In the genomic region with DNA sequence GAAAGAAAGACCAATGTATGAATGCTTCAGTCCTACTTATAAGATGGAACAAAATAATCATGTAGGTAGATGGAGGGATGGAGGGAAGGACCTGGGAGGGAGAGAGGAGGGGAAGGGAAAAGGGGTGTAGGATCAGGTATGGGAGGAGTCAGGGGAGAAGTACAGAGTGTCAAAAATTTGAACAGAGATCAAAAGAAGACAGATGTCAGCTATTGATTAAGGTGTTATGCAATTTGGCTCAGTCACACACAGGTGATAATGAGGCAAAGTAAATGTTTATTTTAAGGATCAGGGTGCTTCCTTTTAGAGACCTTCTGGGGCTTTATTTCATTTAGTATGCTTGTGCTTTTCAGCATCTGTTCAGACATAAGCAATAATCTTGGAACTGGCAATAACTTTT, we compare ENCODE assay signal across 45 mouse cellular contexts. TPM values are rescaled to one million over a fixed set of nuclear protein-coding genes. Genes with fewer than 3 reads are reported as not detected.
"Had no signal": no experiment of that assay in that cellular context is flagged by ENCODE, and none has a peak within 500 bp of the region (broad histone marks: within the 10 kb centered on the region; RNA-seq: fewer than 3 reads in every experiment).

No protein-coding gene starts in this region.

- DNase-seq: layer of hippocampus, postnatal 36 days; left cerebral cortex, postnatal 4 days; liver, embryonic 13.5 days; lung, adult 18-20 months; lung, adult 2 months; lung, embryonic 14.5 days; lung, postnatal 10 days; lung, postnatal 14 days; lung, postnatal 36 days; lung, postnatal 4 days; midbrain, embryonic 14.5 days had no signal

- H3K9ac ChIP-seq: limb, embryonic 12.5 days; limb, embryonic 13.5 days; limb, embryonic 15.5 days; liver, embryonic 13.5 days; liver, embryonic 14.5 days; liver, embryonic 15.5 days; lung, embryonic 14.5 days; lung, embryonic 15.5 days; midbrain, embryonic 12.5 days; midbrain, embryonic 13.5 days; midbrain, embryonic 15.5 days; neural tube, embryonic 12.5 days had no signal

- H3K4me2 ChIP-seq: limb, embryonic 12.5 days; limb, embryonic 13.5 days; limb, embryonic 15.5 days; liver, embryonic 13.5 days; liver, embryonic 15.5 days; lung, embryonic 14.5 days; lung, embryonic 15.5 days; midbrain, embryonic 11.5 days; midbrain, embryonic 12.5 days; midbrain, embryonic 13.5 days; midbrain, embryonic 15.5 days; neural tube, embryonic 12.5 days had no signal

- H3K4me1 ChIP-seq: limb, embryonic 10.5 days; limb, embryonic 12.5 days; limb, embryonic 13.5 days; limb, embryonic 15.5 days; liver, embryonic 13.5 days; liver, embryonic 15.5 days; lung, embryonic 15.5 days; megakaryocyte, embryonic 14.5 days; midbrain, embryonic 10.5 days; midbrain, embryonic 12.5 days; midbrain, embryonic 13.5 days; midbrain, embryonic 15.5 days; neural tube, embryonic 12.5 days had no signal

- ATAC-seq: lung, postnatal 0 days; midbrain, embryonic 13.5 days; midbrain, embryonic 15.5 days; midbrain, embryonic 16.5 days had no signal

- H3K27ac ChIP-seq: left cerebral cortex, adult 2 months; limb, embryonic 10.5 days; limb, embryonic 12.5 days; limb, embryonic 13.5 days; limb, embryonic 15.5 days; liver, embryonic 13.5 days; liver, embryonic 14.5 days; liver, embryonic 15.5 days; lung, embryonic 15.5 days; macrophage; midbrain, embryonic 10.5 days; midbrain, embryonic 12.5 days; midbrain, embryonic 13.5 days; midbrain, embryonic 15.5 days; neural tube, embryonic 12.5 days had no signal

- H3K36me3 ChIP-seq: limb, embryonic 10.5 days; limb, embryonic 12.5 days; limb, embryonic 13.5 days; limb, embryonic 15.5 days; liver, embryonic 13.5 days; liver, embryonic 15.5 days; lung, embryonic 15.5 days; midbrain, embryonic 10.5 days; midbrain, embryonic 12.5 days; midbrain, embryonic 13.5 days; midbrain, embryonic 15.5 days; neural tube, embryonic 12.5 days had no signal

- H3K27me3 ChIP-seq: limb, embryonic 12.5 days; limb, embryonic 13.5 days; limb, embryonic 15.5 days; liver, embryonic 13.5 days; liver, embryonic 15.5 days; lung, embryonic 15.5 days; megakaryocyte, embryonic 14.5 days; midbrain, embryonic 12.5 days; midbrain, embryonic 13.5 days; midbrain, embryonic 15.5 days; neural tube, embryonic 12.5 days had no signal

- H3K9me3 ChIP-seq: liver, embryonic 13.5 days; liver, embryonic 15.5 days had no signal

- H3K4me3 ChIP-seq: left cerebral cortex, adult 2 months; limb, embryonic 10.5 days; limb, embryonic 12.5 days; limb, embryonic 13.5 days; limb, embryonic 15.5 days; liver, embryonic 13.5 days; liver, embryonic 15.5 days; lung, embryonic 15.5 days; megakaryocyte, embryonic 14.5 days; midbrain, embryonic 10.5 days; midbrain, embryonic 12.5 days; midbrain, embryonic 13.5 days; midbrain, embryonic 15.5 days; myocyte; neural tube, embryonic 12.5 days had no signal

RNA-seq across cellular contexts. Expression of a gene that starts 50.1 kb away (rescaled TPM):
- total RNA-seq: layer of hippocampus, postnatal 36 days; left cerebral cortex, adult 18-20 months; left cerebral cortex, adult 2 months; left cerebral cortex, adult 8-10 months; left cerebral cortex, postnatal 10 days; left cerebral cortex, postnatal 14 days; left cerebral cortex, postnatal 25 days; left cerebral cortex, postnatal 36 days; left cerebral cortex, postnatal 4 days; megakaryocyte progenitor cell, adult 5-6 weeks; megakaryocyte, adult 5-6 weeks; megakaryocyte-erythroid progenitor cell, adult 5-6 weeks; midbrain, postnatal 0 days; monocyte, adult 5-6 weeks had no signal
- polyA plus RNA-seq: limb, embryonic 10.5 days; limb, embryonic 11.5 days; limb, embryonic 12.5 days; limb, embryonic 13.5 days; limb, embryonic 14.5 days; limb, embryonic 15.5 days; lung, embryonic 14.5 days; lung, embryonic 16.5 days; lung, postnatal 0 days; macrophage; midbrain, embryonic 10.5 days; midbrain, embryonic 11.5 days; midbrain, embryonic 12.5 days; midbrain, embryonic 13.5 days; midbrain, embryonic 14.5 days; midbrain, embryonic 15.5 days; midbrain, embryonic 16.5 days; midbrain, postnatal 0 days; myocyte; neural tube, embryonic 11.5 days; neural tube, embryonic 12.5 days had no signal
